ENCODE assay signal across 16 mouse cellular contexts in genomic region chr4:141901711-141902478, GRCm38 (mm10). TPM values are rescaled to one million over a fixed set of nuclear protein-coding genes. Genes with fewer than 3 reads are reported as not detected.
DNase-seq lines count a peak whose midpoint lies in the region; ATAC-seq and TF ChIP-seq lines count a peak whose summit lies in the region.
"Had no signal": no experiment of that assay in that cellular context is flagged by ENCODE, and none has a peak within 500 bp of the region (broad histone marks: within the 10 kb centered on the region; RNA-seq: fewer than 3 reads in every experiment).

No protein-coding gene starts in this region.

- TF ChIP-seq CTCF in brain, embryonic 14.5 days (IDR thresholded peaks at IDR 0.05; ENCODE audit: borderline replicate concordance, extremely low read depth, insufficient read depth, insufficient read length) = no peak
- no peak for TF ChIP-seq CTCF in forebrain, postnatal 0 days (IDR thresholded peaks at IDR 0.05; ENCODE audit: low read depth)

- H3K36me3 ChIP-seq in forebrain, postnatal 0 days (ENCODE audit: insufficient read depth) = no peaks in the 10 kb centered on the region
- no peaks in the 10 kb centered on the region for H3K36me3 ChIP-seq in midbrain, embryonic 13.5 days
- H3K36me3 ChIP-seq: G1E had no signal

- no peaks in the 10 kb centered on the region for H3K27me3 ChIP-seq in forebrain, postnatal 0 days (ENCODE audit: insufficient read depth, low read length)
- H3K27me3 ChIP-seq in midbrain, embryonic 13.5 days = no peaks in the 10 kb centered on the region

- no peak overlapping the region for H3K4me3 ChIP-seq in forebrain, postnatal 0 days (ENCODE audit: low read depth, low read length)
- no peak overlapping the region for H3K4me3 ChIP-seq in midbrain, embryonic 13.5 days (replicated peaks)

- no peaks in the 10 kb centered on the region for H3K9me3 ChIP-seq in forebrain, postnatal 0 days (ENCODE audit: low read length)
- no peaks in the 10 kb centered on the region for H3K9me3 ChIP-seq in midbrain, embryonic 13.5 days
- H3K9me3 ChIP-seq: G1E had no signal

- H3K27ac ChIP-seq in forebrain, postnatal 0 days (ENCODE audit: low read depth, low read length) = peak overlapping the region; percentile 75
- peak overlapping the region; percentile 96 for H3K27ac ChIP-seq in midbrain, embryonic 13.5 days

- peak; percentile 69 for ATAC-seq in forebrain, postnatal 0 days
- ATAC-seq in midbrain, embryonic 13.5 days = peak; percentile 91
- ATAC-seq in erythroid progenitor cell, adult 5-6 weeks (replicated peaks; ENCODE audit: low FRiP score, poor library complexity, severe bottlenecking) = no peak

- peak; percentile 9 for DNase-seq in cerebellum, adult 9-11 months
- no peak for DNase-seq in cerebellum, adult 11-12 months
- peak; percentile 93 for DNase-seq in brain, embryonic 14.5 days (ENCODE audit: low read depth)
- DNase-seq in forebrain, postnatal 0 days = peak; percentile 64
- DNase-seq in kidney, postnatal 25 days = no peak
- DNase-seq in right cerebral cortex, postnatal 14 days = no peak
- DNase-seq: cerebellum, adult 11 months; gastrocnemius, postnatal 36 days; heart, postnatal 36 days; kidney, postnatal 10 days; liver; lung, postnatal 14 days; spleen, adult 18-20 months had no signal

- H3K4me1 ChIP-seq in forebrain, postnatal 0 days (ENCODE audit: insufficient read depth) = peaks cover 22% of the 10 kb centered on the region
- peaks cover 70% of the 10 kb centered on the region for H3K4me1 ChIP-seq in midbrain, embryonic 13.5 days (replicated peaks)

- H3K9ac ChIP-seq in forebrain, postnatal 0 days = no peak overlapping the region; the same call in 1 of the 2 replicates
- peak overlapping the region; percentile 40 for H3K9ac ChIP-seq in midbrain, embryonic 13.5 days (replicated peaks)

- H3K4me2 ChIP-seq in forebrain, postnatal 0 days (ENCODE audit: low read depth) = no peak overlapping the region
- H3K4me2 ChIP-seq in midbrain, embryonic 13.5 days (replicated peaks) = peak overlapping the region; percentile 26

- WGBS in forebrain, postnatal 0 days = 13% methylated on average over 17 of the region's 17 CpGs
- WGBS in midbrain, embryonic 13.5 days = 5% methylated on average over 17 of the region's 17 CpGs

- TF ChIP-seq POLR2A in brain, embryonic 14.5 days (IDR thresholded peaks at IDR 0.05; ENCODE audit: borderline replicate concordance, extremely low read depth, insufficient read depth, insufficient read length, poor library complexity, severe bottlenecking) = no peak

RNA-seq across cellular contexts. Expression of gene Efhd2, which starts 27.2 kb away (rescaled TPM):
- 72.6 and 78.7 TPM in 2 replicates for polyA plus RNA-seq in brain, embryonic 14.5 days (2012; rRNA removed)
- total RNA-seq in forebrain, postnatal 0 days (2014; rRNA removed) = 24.2 and 30.7 TPM in 2 replicates
- 49.7 and 52.2 TPM in 2 replicates for polyA plus RNA-seq in forebrain, postnatal 0 days (2015; fragmentation: Nextera tagmentation; extraction: Ambion mirVana)
- polyA plus RNA-seq in midbrain, embryonic 13.5 days (2015; fragmentation: Nextera tagmentation; extraction: Ambion mirVana) = 72.6 and 89.7 TPM in 2 replicates
- 18.7 and 21.8 TPM in 2 replicates for total RNA-seq in erythroid progenitor cell, adult 5-6 weeks (2015; ENCODE audit: low replicate concordance)
- total RNA-seq in erythroid progenitor cell, adult 5-6 weeks (2017; ENCODE audit: low replicate concordance) = 11.4 and 18.8 TPM in 2 replicates

RNA-seq across cellular contexts. Expression of gene Ctrc, which starts 55.7 kb away (rescaled TPM):
- not detected in 2 replicates for polyA plus RNA-seq in brain, embryonic 14.5 days (2012; rRNA removed)
- total RNA-seq in forebrain, postnatal 0 days (2014; rRNA removed) = not detected in 2 replicates
- not detected in 2 replicates for polyA plus RNA-seq in forebrain, postnatal 0 days (2015; fragmentation: Nextera tagmentation; extraction: Ambion mirVana)
- not detected in 2 replicates for polyA plus RNA-seq in midbrain, embryonic 13.5 days (2015; fragmentation: Nextera tagmentation; extraction: Ambion mirVana)
- total RNA-seq in erythroid progenitor cell, adult 5-6 weeks (2015; ENCODE audit: low replicate concordance) = not detected in 2 replicates
- total RNA-seq in erythroid progenitor cell, adult 5-6 weeks (2017; ENCODE audit: low replicate concordance) = not detected in 2 replicates
- total RNA-seq: G1E; gastrocnemius, postnatal 36 days; heart, postnatal 36 days had no signal
- polyA plus RNA-seq: G1E had no signal

Comparison
In these comparisons a context has a peak if more than half of its experiments do, and no peak if none do; other contexts are left out.
1. DNase-seq: peak in cerebellum, adult 9-11 months (single experiment), brain, embryonic 14.5 days (single experiment) and forebrain, postnatal 0 days (single experiment); none in cerebellum, adult 11-12 months (single experiment), kidney, postnatal 25 days (0 of 2) and right cerebral cortex, postnatal 14 days (single experiment).